Mouse (Mus musculus) forebrain, embryonic 13.5 days (tissue): ENCODE measurements around the gene Spata13. TPM values are rescaled to one million over a fixed set of nuclear protein-coding genes. Genes with fewer than 3 reads are reported as not detected.

ENCODE experiments used
- ATAC-seq: fragments of 200-750 bp; cut with Nextera tagmentation; 2 replicates; pipeline ENCODE4 v1.8.0; 2017
- H3K27ac ChIP-seq: fragments of 300-500 bp; sonication (generic); 2 replicates; pipeline ENCODE4 v1.5.1; 2015; ENCODE audit warnings: inconsistent platforms, mild to moderate bottlenecking, moderate library complexity
- H3K27me3 ChIP-seq: fragments of 300-500 bp; sonication (generic); 2 replicates; pipeline ENCODE4 v1.6.1; 2015; ENCODE audit warnings: mild to moderate bottlenecking, inconsistent platforms
- H3K36me3 ChIP-seq: fragments of 300-500 bp; sonication (generic); 2 replicates; pipeline ENCODE4 v1.6.1; 2015; ENCODE audit warnings: mild to moderate bottlenecking, inconsistent platforms; ENCODE audit not compliant: poor library complexity, severe bottlenecking
- H3K4me1 ChIP-seq: fragments of 300-500 bp; sonication (generic); 2 replicates; pipeline ENCODE4 v1.6.1; 2015; ENCODE audit warnings: inconsistent platforms
- H3K4me2 ChIP-seq: fragments of 300-500 bp; sonication (generic); 2 replicates; pipeline ENCODE4 v1.6.1; 2015; ENCODE audit warnings: inconsistent platforms, mild to moderate bottlenecking, moderate library complexity
- H3K4me3 ChIP-seq: fragments of 300-500 bp; sonication (generic); 2 replicates; pipeline ENCODE4 v1.5.1; 2015; ENCODE audit warnings: mild to moderate bottlenecking, inconsistent platforms
- H3K9ac ChIP-seq: fragments of 300-500 bp; sonication (generic); 2 replicates; pipeline ENCODE4 v1.6.1; 2015; ENCODE audit warnings: mild to moderate bottlenecking, inconsistent platforms
- H3K9me3 ChIP-seq: fragments of 300-500 bp; sonication (generic); replicated peaks from 2 replicates; pipeline ENCODE4 v1.6.1; 2016; ENCODE audit warnings: inconsistent platforms
- WGBS: fragments of 180-500 bp; shearing (Covaris S2); methylation state at CpG from one replicate; pipeline ENCODE4 v1.1.7; 2015; 5-methylcytosine and 5-hydroxymethylcytosine counted together
- polyA plus RNA-seq: library from polyadenylated mRNA; unstranded; fragments of >200 nt; fragmentation: Nextera tagmentation; extraction: Ambion mirVana; gene quantifications from 2 replicates; pipeline ENCODE4 v1.2.1, GENCODE M21; 2015

Spata13 gene
- polyA plus RNA-seq, 1 experiment from 2014 or later = 83.0 TPM

DNA sequence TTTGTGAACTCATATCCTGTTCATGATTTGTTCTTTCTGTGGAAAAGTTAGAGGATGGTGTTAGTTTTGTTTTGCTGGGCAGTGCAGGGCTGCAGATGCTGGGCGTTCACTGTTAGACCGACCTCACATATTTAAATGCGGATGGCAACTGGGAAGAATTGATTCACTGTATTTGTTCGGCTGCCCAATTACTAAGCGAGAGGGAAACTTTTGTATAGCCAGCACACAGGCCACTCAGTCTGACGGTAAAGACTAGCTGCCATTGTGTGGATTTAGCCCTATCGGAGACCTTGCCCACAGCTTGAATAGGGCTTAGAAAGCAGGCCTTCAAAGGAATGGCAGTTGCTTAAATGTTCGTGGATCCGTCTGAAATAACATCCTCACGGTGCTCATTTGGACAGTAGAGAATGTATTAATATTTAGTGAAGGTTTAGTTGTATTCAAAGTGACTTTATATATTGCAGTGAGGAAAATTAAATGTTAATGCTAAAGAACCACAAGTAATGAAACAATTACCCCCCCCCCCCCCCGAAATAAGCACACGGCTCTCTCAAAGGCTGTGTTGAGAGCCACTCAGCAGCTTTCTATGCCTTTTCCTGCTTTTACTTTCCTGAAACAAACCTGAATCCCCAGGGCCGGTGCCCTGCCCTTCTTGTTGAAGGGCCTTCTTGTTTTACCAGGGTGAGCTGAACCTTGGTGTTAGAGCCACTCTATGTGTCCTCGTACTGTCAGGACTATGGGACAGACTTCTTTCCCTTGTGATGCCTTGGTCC is 9.5 kb downstream of the Spata13 start:
- Histone ChIP-seq H3K9me3 (no peaks in the 10 kb centered on the region), H3K27ac (peak overlapping the region; percentile 93), H3K4me3 (0 out of 2 replicates have a peak overlapping the region, but pooled peaks have one; percentile 4), H3K4me1 (peaks cover 89% of the 10 kb centered on the region), H3K9ac (peak overlapping the region; percentile 54; the same call in 1 of the 2 replicates), H3K4me2 (peak overlapping the region; percentile 51), H3K36me3 (peaks cover 10% of the 10 kb centered on the region), H3K27me3 (no peaks in the 10 kb centered on the region)
- peak; percentile 88 for ATAC-seq
- WGBS = 3% methylated on average over 14 of the region's 14 CpGs

DNA sequence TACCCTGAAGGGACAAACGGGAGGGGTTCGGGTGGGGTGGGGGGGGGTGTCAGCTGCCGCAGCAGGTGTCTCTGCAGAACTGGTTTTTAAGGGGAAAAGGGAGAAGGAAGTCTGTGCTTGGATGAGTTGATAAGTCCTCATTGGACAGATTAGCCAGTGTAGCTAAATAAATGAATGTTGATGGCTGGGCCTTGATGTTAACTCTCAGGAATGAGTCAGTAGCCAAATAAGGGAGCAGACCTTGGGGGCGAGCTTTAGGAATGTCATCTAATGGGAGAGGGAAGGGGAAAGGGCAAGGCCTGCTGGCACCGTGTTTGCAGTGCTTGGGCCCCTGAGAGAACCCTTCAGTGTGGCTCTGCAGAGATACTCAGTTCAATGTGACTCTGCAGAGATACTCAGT is 12.6 kb downstream of the Spata13 start:
- Histone ChIP-seq H3K9me3 (no peaks in the 10 kb centered on the region), H3K9ac (no peak overlapping the region), H3K36me3 (peaks cover 13% of the 10 kb centered on the region), H3K4me1 (peaks cover 65% of the 10 kb centered on the region), H3K27ac (no peak overlapping the region), H3K27me3 (no peaks in the 10 kb centered on the region), H3K4me2 (no peak overlapping the region), H3K4me3 (no peak overlapping the region)
- no peak for ATAC-seq
- 61% methylated on average over 5 of the region's 5 CpGs for WGBS

DNA sequence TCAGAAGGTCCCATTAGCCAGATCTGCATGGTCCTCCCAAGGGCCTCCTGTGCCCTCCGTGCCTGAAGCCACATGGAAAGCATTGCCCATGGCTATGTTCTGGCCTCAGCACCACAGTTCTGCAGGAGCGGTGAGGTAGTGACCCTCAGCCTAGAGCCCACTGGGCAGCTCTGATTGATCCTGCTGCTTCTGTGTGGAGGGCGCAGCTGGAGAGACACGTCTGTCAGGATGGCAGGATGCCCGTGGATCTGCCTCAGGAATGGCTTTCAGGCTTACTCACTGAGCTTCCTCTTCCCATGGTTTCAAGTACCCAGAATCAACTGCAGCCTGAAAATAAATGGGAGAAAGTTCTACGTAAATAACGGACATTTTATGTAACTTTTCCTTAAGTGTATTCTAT is 14.1 kb downstream of the Spata13 start:
- peaks cover 50% of the 10 kb centered on the region for H3K4me1 ChIP-seq
- WGBS = 86% methylated on average over 7 of the region's 7 CpGs

DNA sequence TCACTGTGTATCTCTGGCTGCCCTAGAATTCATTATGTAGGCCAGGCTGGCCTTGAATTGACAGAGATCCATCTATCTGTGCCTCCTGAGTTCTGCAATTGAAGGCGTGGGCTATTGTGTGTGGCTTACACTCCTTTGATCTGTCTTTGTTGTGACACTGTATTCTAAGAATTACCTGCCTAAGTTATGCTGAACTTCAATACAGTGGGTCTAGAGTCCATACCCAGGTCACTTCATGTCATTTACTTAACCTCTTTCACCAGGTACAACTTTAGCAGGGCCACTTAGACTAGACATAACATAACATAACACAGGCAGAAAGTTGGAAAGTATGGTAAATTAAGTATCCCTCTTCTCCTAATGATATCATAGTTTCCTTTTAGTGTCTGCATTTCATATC is 15.2 kb downstream of the Spata13 start:
- no peak overlapping the region for H3K9ac ChIP-seq
- no peak overlapping the region for H3K27ac ChIP-seq
- H3K4me1 ChIP-seq = peaks cover 41% of the 10 kb centered on the region
- no peaks in the 10 kb centered on the region for H3K9me3 ChIP-seq
- ATAC-seq = no peak
- peaks cover 13% of the 10 kb centered on the region for H3K36me3 ChIP-seq
- no peak overlapping the region for H3K4me2 ChIP-seq
- no peak overlapping the region for H3K4me3 ChIP-seq
- WGBS = 82% methylated on average over 1 of the region's 1 CpGs
- no peaks in the 10 kb centered on the region for H3K27me3 ChIP-seq

More for the DNA sequence above, 14.1 kb downstream of the Spata13 start:
- Histone ChIP-seq H3K9ac (no peak overlapping the region), H3K4me3 (no peak overlapping the region), H3K4me2 (no peak overlapping the region), H3K36me3 (peaks cover 13% of the 10 kb centered on the region), H3K9me3 (no peaks in the 10 kb centered on the region), H3K27me3 (no peaks in the 10 kb centered on the region), H3K27ac (no peak overlapping the region)
- no peak for ATAC-seq

DNA sequence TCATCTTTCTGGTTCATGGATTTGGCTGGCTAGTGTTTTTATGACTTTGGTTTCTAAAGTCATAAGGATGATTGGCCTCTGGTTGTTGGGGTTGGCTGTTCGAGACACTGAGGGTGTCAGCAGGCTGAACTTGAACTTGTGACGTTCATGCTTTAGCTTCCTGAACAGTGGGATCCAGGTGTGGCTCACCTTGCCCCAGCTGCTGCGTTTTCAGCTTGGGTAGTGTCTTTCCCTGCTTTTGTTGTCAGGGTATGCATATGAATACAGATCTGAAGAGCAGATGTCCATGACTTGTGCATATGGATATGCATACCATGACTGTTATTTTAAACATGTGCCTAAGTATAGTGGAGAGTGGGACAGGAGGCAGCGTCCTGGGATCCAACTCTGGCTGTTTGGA is 19.4 kb downstream of the Spata13 start:
- 80% methylated on average over 4 of the region's 4 CpGs for WGBS
- H3K4me1 ChIP-seq = peaks cover 38% of the 10 kb centered on the region

DNA sequence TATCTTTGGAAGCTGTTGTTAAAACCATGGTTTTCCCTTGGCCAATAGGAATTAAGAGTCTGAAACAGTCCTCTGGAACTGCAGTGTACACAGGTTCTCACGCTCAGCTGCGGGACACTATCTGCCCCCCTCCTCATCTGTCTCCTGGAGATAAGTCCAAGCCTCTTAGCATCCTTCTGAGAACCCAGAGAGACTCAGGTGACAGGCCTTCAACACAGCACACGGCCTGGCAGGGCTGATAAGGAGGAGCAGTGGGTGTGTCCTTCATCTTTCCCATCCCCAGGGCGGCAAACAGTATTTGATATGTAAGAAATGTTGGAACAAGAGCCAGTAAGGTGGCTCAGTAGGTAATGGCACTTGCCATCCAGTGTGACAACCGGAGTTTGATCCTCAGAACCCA is 20.2 kb downstream of the Spata13 start:
- H3K4me1 ChIP-seq = peaks cover 39% of the 10 kb centered on the region
- no peaks in the 10 kb centered on the region for H3K9me3 ChIP-seq
- peaks cover under 1% of the 10 kb centered on the region; the same call in 1 of the 2 replicates for H3K36me3 ChIP-seq
- no peaks in the 10 kb centered on the region for H3K27me3 ChIP-seq
- H3K4me3 ChIP-seq = no peak overlapping the region
- no peak overlapping the region for H3K4me2 ChIP-seq
- 85% methylated on average over 5 of the region's 5 CpGs for WGBS
- ATAC-seq = no peak
- no peak overlapping the region for H3K9ac ChIP-seq
- H3K27ac ChIP-seq = no peak overlapping the region

More for the DNA sequence above, 19.4 kb downstream of the Spata13 start:
- Histone ChIP-seq H3K9ac (no peak overlapping the region), H3K4me2 (no peak overlapping the region), H3K27me3 (no peaks in the 10 kb centered on the region), H3K4me3 (no peak overlapping the region), H3K9me3 (no peaks in the 10 kb centered on the region), H3K36me3 (peaks cover 4% of the 10 kb centered on the region; the same call in 1 of the 2 replicates), H3K27ac (no peak overlapping the region)
- ATAC-seq = no peak

DNA sequence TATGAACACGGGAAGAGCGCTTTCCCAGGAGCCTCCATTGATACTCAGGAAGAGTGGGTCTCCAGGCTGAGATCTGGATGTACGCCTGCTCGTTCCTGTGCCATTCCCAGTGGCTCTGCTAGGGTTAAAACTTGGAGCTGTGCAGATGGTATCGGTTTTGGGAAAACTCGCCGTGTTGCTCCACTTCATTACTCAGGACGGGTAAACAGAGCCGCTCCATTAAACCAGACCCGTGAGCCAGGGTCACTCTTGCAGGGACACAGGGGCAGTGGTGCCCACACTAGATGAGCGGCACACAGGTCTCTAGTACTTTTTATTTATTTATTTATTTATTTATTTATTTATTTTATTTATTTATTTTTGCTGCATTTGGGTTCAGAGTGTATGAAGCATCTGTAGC is 20.9 kb downstream of the Spata13 start:
- WGBS = 72% methylated on average over 11 of the region's 11 CpGs
- ATAC-seq = no peak
- H3K4me3 ChIP-seq = no peak overlapping the region
- no peak overlapping the region for H3K4me2 ChIP-seq
- H3K4me1 ChIP-seq = peaks cover 46% of the 10 kb centered on the region
- no peaks in the 10 kb centered on the region for H3K27me3 ChIP-seq
- H3K27ac ChIP-seq = no peak overlapping the region
- H3K9ac ChIP-seq = no peak overlapping the region
- no peaks in the 10 kb centered on the region for H3K9me3 ChIP-seq
- H3K36me3 ChIP-seq = peaks cover 7% of the 10 kb centered on the region; the same call in 1 of the 2 replicates

DNA sequence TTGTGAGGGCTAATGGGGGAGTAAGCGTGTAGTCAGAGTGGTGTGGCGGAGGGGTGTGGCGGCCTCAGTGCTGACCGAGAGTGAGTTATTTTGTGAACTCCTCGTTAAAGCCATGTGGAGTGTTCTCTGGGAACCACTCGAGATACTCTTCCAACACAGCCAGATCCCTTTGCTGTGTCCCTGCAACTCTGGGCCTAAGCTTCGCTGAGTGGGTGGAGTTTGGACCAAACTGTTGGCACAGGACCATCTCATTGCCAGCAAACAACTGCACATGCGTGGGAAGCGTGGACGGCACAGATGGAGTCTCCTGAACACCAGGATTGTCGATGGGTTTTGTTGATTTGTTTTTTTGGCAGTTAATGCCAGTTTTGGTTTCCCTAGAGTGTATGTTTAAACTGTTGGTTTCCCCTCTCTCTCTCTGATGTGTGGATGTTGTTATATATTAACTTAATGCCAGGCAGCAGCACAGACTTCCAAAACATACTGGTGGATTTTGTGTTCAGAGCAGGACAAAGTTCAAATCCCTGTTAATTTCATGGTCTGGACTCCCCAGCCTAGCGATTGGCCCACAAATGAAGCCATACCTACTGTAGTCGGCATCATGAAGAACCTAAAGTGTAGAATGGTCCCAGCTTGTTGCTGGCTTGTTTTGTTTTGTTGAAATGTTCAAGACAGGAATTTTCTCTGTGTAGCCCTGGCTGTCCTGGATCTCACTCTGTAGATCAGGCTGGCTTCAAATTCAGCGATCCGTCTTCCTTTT is 22.3 kb downstream of the Spata13 start:
- no peak overlapping the region for H3K4me2 ChIP-seq
- ATAC-seq = peak; percentile 70; the same call in 1 of the 2 replicates
- H3K36me3 ChIP-seq = peaks cover 21% of the 10 kb centered on the region
- H3K9me3 ChIP-seq = no peaks in the 10 kb centered on the region
- H3K9ac ChIP-seq = no peak overlapping the region
- peak overlapping the region; percentile 36 for H3K27ac ChIP-seq
- no peak overlapping the region for H3K4me3 ChIP-seq
- peaks cover 41% of the 10 kb centered on the region for H3K4me1 ChIP-seq
- no peaks in the 10 kb centered on the region for H3K27me3 ChIP-seq
- 58% methylated on average over 15 of the region's 15 CpGs for WGBS

DNA sequence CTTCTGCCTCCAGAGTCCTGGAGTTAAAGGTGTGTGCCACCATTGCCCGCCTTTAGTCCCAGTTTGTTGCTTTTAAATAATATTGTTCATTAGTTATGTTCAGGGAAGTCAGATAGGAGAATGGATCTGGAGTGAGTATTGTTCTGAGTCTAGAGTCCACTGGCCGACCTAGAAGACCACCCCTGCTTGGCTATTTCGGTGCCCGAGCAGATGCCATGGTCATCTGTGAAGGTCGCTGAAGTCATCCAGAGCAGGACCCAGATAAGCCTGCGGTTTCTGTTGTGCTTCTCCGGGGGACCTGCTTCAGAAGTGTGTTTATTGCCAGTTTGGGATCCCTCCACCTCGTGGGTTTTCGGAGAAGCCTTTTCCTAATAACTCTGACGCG is 22.9 kb downstream of the Spata13 start:
- peaks cover 27% of the 10 kb centered on the region for H3K36me3 ChIP-seq
- no peak overlapping the region for H3K9ac ChIP-seq
- ATAC-seq = no peak
- WGBS = 92% methylated on average over 11 of the region's 11 CpGs
- no peaks in the 10 kb centered on the region for H3K27me3 ChIP-seq
- H3K4me3 ChIP-seq = no peak overlapping the region
- no peaks in the 10 kb centered on the region for H3K9me3 ChIP-seq
- H3K27ac ChIP-seq = peak overlapping the region; percentile 45; the same call in 1 of the 2 replicates
- peaks cover 41% of the 10 kb centered on the region for H3K4me1 ChIP-seq
- no peak overlapping the region for H3K4me2 ChIP-seq

DNA sequence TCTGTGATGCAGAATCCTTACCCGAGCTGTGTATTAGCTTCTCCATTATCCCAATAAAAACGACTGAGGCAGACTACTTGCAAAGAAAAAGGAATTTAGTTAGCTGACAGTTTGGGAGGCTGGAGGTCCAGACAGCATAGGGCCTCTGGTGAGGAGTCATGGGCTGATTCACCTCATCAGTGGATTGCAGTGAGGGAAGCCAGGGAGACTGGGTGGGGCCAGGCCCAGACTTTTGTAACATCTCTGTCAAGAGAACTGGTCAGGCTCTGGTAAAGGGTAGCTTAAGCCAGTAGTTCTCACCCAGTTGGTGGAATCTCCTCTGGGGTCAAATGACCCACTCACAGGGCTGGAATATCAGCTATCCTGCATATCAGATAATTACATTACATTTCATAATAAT is 24.1 kb downstream of the Spata13 start:
- no peak for ATAC-seq
- 78% methylated on average over 2 of the region's 2 CpGs for WGBS

DNA sequence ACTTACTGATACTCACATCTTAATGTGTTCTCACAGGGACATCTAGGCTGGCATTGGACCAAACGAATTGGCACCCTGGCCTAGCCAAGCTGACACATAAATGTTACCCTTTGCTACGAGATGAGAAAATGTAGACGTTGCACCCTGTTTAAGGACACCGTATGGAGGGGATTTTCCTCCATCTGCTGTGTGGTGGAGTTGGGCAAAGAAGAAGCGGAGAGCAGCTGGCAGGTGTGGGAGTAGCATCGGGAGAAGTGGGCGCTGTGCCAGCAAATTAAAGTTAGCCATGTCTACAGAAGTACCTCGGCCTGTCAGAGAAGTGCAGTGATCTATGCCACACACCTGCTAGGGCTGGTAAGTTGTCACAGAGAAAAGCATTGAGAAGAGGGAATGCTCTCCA is 25.7 kb downstream of the Spata13 start:
- H3K4me2 ChIP-seq = no peak overlapping the region
- no peak overlapping the region for H3K4me3 ChIP-seq
- peaks cover 44% of the 10 kb centered on the region for H3K4me1 ChIP-seq
- no peaks in the 10 kb centered on the region for H3K9me3 ChIP-seq
- H3K27ac ChIP-seq = no peak overlapping the region
- no peak for ATAC-seq
- H3K27me3 ChIP-seq = no peaks in the 10 kb centered on the region
- H3K9ac ChIP-seq = no peak overlapping the region
- H3K36me3 ChIP-seq = peaks cover 29% of the 10 kb centered on the region
- WGBS = 71% methylated on average over 8 of the region's 8 CpGs

More for the DNA sequence above, 24.1 kb downstream of the Spata13 start:
- no peak overlapping the region for H3K4me3 ChIP-seq
- no peak overlapping the region for H3K27ac ChIP-seq
- H3K9ac ChIP-seq = no peak overlapping the region
- H3K27me3 ChIP-seq = no peaks in the 10 kb centered on the region
- H3K4me2 ChIP-seq = no peak overlapping the region
- H3K9me3 ChIP-seq = no peaks in the 10 kb centered on the region
- H3K36me3 ChIP-seq = peaks cover 29% of the 10 kb centered on the region
- H3K4me1 ChIP-seq = peaks cover 41% of the 10 kb centered on the region

DNA sequence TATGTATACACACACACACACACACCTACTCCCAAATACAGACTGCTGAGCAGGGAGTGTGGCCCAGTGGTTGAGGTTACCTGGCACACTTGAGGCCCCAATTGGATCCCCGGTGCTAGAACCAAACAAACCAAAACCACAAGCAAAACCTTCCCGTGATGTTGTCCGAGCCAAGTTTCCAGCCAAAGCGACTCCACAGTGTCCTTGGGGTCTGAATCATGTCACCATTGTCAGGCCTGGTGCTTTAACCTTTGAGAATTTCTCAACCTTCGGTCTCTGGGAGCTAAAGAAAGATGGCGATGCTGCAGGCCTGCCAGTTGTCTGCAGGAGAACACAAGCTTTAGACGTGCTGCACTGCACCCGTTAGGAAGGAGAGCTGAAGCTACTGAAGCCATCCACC is 26.8 kb downstream of the Spata13 start:
- Histone ChIP-seq H3K4me3 (no peak overlapping the region), H3K9ac (no peak overlapping the region), H3K27ac (no peak overlapping the region), H3K9me3 (no peaks in the 10 kb centered on the region), H3K36me3 (peaks cover 29% of the 10 kb centered on the region), H3K27me3 (no peaks in the 10 kb centered on the region), H3K4me1 (peaks cover 42% of the 10 kb centered on the region), H3K4me2 (no peak overlapping the region)
- 95% methylated on average over 8 of the region's 8 CpGs for WGBS
- no peak for ATAC-seq
